Mouse (Mus musculus): ENCODE results near the gene Fbxo46.

DNA sequence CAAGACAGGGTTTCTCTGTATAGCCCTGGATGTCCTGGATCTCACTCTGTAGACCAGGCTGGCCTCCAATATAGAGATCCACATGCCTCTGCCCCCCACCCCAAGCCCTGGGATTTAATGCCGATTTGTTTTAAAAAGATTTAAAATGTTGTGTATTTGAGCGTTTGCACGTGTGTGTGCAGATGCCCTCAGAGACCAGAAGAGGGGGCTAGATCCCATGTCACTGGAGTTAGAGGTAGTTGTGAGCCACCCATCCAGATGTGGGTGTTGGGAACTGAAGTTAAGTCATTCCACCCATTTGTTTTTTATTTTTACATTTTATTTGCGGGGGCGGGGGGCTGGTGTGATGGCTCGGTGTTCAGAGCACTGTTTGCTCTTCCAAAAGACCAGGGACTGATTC is 45.2 kb upstream of the Fbxo46 start:
- no peak for TF ChIP-seq CTCF (IDR thresholded peaks at IDR 0.05; ENCODE audit: control insufficient read depth, insufficient read depth, insufficient replicate concordance, low read depth, low read length)
- TF ChIP-seq POLR2A (IDR thresholded peaks at IDR 0.05; ENCODE audit: control insufficient read depth, low read depth, low read length) = no peak

All from testis, adult 2 months (tissue).